Mouse (Mus musculus): Measurements from ENCODE around the gene Cpt1a. TPM values are rescaled to one million over a fixed set of nuclear protein-coding genes. Genes with fewer than 3 reads are reported as not detected.

Gene Cpt1a
- total RNA-seq, 2 experiments from 2014 or later: 29.1 to 34.5 TPM

GRCm38 (mm10) chr19:3363510-3363909 lies 41.4 kb downstream of the Cpt1a start:
- DNase-seq (ENCODE audit: low spot score in 2 of 2): no peak

- DNase-seq (ENCODE audit: low spot score in 2 of 2): no peak
Measured at GRCm38 (mm10) chr19:3365089-3365488, 43.0 kb downstream of the Cpt1a start.

GRCm38 (mm10) chr19:3368276-3368675 lies 46.1 kb downstream of the Cpt1a start:
- DNase-seq (ENCODE audit: low spot score in 2 of 2): no peak

GRCm38 (mm10) chr19:3373380-3373779 lies 51.2 kb downstream of the Cpt1a start:
- DNase-seq (ENCODE audit: low spot score in 2 of 2): no peak

- DNase-seq (ENCODE audit: low spot score in 2 of 2): no peak
Measured at GRCm38 (mm10) chr19:3374028-3374427, 51.9 kb downstream of the Cpt1a start.

GRCm38 (mm10) chr19:3375945-3376495 lies 53.9 kb downstream of the Cpt1a start:
- no peak for DNase-seq (ENCODE audit: low spot score in 2 of 2)

GRCm38 (mm10) chr19:3376966-3377715 lies 55.0 kb downstream of the Cpt1a start:
- DNase-seq (ENCODE audit: low spot score in 2 of 2): no peak

- DNase-seq (ENCODE audit: low spot score in 2 of 2): no peak
Measured at GRCm38 (mm10) chr19:3378614-3379013, 56.5 kb downstream of the Cpt1a start.

GRCm38 (mm10) chr19:3388061-3388460 lies 65.9 kb downstream of the Cpt1a start:
- no peak for DNase-seq (ENCODE audit: low spot score in 2 of 2)

- DNase-seq (ENCODE audit: low spot score in 2 of 2): peak; percentile 84 to 91
Measured at GRCm38 (mm10) chr19:3388629-3389057, 66.5 kb downstream of the Cpt1a start, which contains the start of gene Tesmin. Gene Tesmin (plus strand): TSS chr19:3388857.

- DNase-seq (ENCODE audit: low spot score in 2 of 2): peak; percentile 87 to 89
Measured at GRCm38 (mm10) chr19:3389089-3389488, 67.0 kb downstream of the Cpt1a start.

- DNase-seq (ENCODE audit: low spot score in 2 of 2): no peak
Measured at GRCm38 (mm10) chr19:3392384-3392783, 70.2 kb downstream of the Cpt1a start.

GRCm38 (mm10) chr19:3394216-3394615 lies 72.1 kb downstream of the Cpt1a start:
- no peak for DNase-seq (ENCODE audit: low spot score in 2 of 2)

- no peak for DNase-seq (ENCODE audit: low spot score in 2 of 2)
Measured at GRCm38 (mm10) chr19:3400057-3400456, 77.9 kb downstream of the Cpt1a start.

GRCm38 (mm10) chr19:3401504-3401903 lies 79.4 kb downstream of the Cpt1a start:
- no peak for DNase-seq (ENCODE audit: low spot score in 2 of 2)

GRCm38 (mm10) chr19:3401943-3402342 lies 79.8 kb downstream of the Cpt1a start:
- DNase-seq (ENCODE audit: low spot score in 2 of 2): no peak

GRCm38 (mm10) chr19:3402390-3402789 lies 80.3 kb downstream of the Cpt1a start:
- DNase-seq (ENCODE audit: low spot score in 2 of 2): no peak

GRCm38 (mm10) chr19:3404030-3404429 lies 81.9 kb downstream of the Cpt1a start:
- no peak for DNase-seq (ENCODE audit: low spot score in 2 of 2)

GRCm38 (mm10) chr19:3405531-3406281 lies 83.6 kb downstream of the Cpt1a start:
- no peak for DNase-seq (ENCODE audit: low spot score in 2 of 2)

GRCm38 (mm10) chr19:3414268-3414733 lies 92.2 kb downstream of the Cpt1a start, which contains the start of gene Gal:
Gene Gal (minus strand): TSS chr19:3414544.
- no peak for DNase-seq (ENCODE audit: low spot score in 2 of 2)

GRCm38 (mm10) chr19:3419251-3419650 lies 97.1 kb downstream of the Cpt1a start:
- DNase-seq (ENCODE audit: low spot score in 2 of 2): no peak

GRCm38 (mm10) chr19:3422488-3422887 lies 100.4 kb downstream of the Cpt1a start:
- DNase-seq (ENCODE audit: low spot score in 2 of 2): no peak
